Mouse (Mus musculus): Measurements from ENCODE around the gene Slitrk5. TPM values are rescaled to one million over a fixed set of nuclear protein-coding genes. Genes with fewer than 3 reads are reported as not detected.
A peak's percentile ranks its signal among the peaks of the same experiment; 100 is the strongest.

Gene Slitrk5
- polyA plus RNA-seq (2015; fragmentation: Nextera tagmentation; extraction: Ambion mirVana): 0.06 and 0.08 TPM in 2 replicates

DNA sequence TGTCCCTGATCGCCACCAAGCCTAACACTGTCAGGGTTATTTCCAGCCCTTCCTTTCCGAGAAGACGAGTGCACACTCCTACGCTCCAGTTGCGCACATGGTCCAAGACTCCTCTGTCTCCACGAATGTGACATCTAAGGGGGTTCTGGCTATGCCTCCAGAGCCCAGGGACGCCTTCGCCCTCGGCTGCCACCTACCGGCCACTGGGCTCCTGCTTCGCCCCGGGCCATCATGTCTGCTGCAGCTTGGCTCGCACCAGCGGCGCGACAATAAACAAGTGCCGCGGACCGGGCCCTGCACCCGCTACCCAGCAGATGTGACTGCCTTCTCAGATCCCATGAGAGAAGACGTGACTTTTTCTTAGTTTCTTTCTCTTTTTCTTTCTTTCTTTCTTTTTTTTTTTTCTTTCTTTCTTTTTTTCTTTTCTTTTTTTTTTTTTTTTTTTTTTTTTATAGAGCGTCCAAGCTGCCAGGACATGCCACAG, at the start of gene Slitrk5:
TSS of gene Slitrk5 (plus strand) at position 434 of the 484 bp plus-strand sequence.
- H3K9me3 ChIP-seq (replicated peaks; ENCODE audit: low read length): no peaks in the 10 kb centered on the region
- 0 out of 2 replicates have a peak within 1 kb of the TSS, but pooled peaks have one; percentile 35 for H3K9ac ChIP-seq (ENCODE audit: low read depth, low read length)
- ATAC-seq (replicated peaks; ENCODE audit: low FRiP score, low read depth) (peak; percentile 70), DNase-seq (ENCODE audit: low spot score) (peak; percentile 88)
- H3K27ac ChIP-seq: no peak within 1 kb of the TSS
- peak; percentile 84 for TF ChIP-seq CTCF (IDR thresholded peaks at IDR 0.05; ENCODE audit: low read depth)
- H3K4me1 ChIP-seq (replicated peaks; ENCODE audit: insufficient read depth, low read length): no peaks in the 10 kb centered on the region; the same call in 1 of the 2 replicates
- peak within 1 kb of the TSS; percentile 99 for H3K4me2 ChIP-seq (ENCODE audit: low read length)
- peaks cover 22% of the 10 kb centered on the region; the same call in 1 of the 2 replicates for H3K27me3 ChIP-seq (ENCODE audit: insufficient read depth, low read length)
- 1% methylated on average over 22 of the region's 22 CpGs for WGBS
- no peaks in the 10 kb centered on the region for H3K36me3 ChIP-seq (ENCODE audit: insufficient read depth, low read length)
- H3K4me3 ChIP-seq (replicated peaks; ENCODE audit: low read depth, low read length): peak within 1 kb of the TSS; percentile 52

DNA sequence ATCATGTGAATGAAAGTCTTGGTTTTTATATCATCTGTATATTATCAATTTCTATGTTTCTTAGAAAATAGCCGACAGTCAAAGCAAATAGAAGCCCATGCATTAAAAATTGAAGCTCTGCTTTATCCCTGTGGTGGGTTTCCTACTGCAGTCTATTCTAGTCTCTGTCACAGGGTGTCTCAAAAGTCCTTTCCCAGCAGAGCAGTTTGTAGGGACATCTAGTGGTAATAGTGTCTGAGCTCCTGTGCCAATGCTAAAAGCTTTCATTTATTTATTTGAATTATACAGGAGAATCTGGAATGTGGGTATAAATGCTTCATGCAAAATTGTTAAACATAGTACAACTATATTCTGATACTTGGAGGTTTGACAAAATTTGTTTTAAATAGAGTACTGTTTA, 2.0 kb upstream of the Slitrk5 start:
- 0 out of 2 replicates have a peak, but pooled peaks cover 16% of the 10 kb centered on the region for H3K27me3 ChIP-seq (ENCODE audit: insufficient read depth, low read length)
- no peak overlapping the region for H3K27ac ChIP-seq
- no peaks in the 10 kb centered on the region for H3K36me3 ChIP-seq (ENCODE audit: insufficient read depth, low read length)
- no peak overlapping the region for H3K4me3 ChIP-seq (replicated peaks; ENCODE audit: low read depth, low read length)
- H3K9ac ChIP-seq (ENCODE audit: low read depth, low read length): no peak overlapping the region
- H3K4me2 ChIP-seq (ENCODE audit: low read length): no peak overlapping the region
- peak; percentile 46 for DNase-seq (ENCODE audit: low spot score)
- peak; percentile 46; the same call in 1 of the 2 replicates for TF ChIP-seq CTCF (IDR thresholded peaks at IDR 0.05; ENCODE audit: low read depth)
- no peaks in the 10 kb centered on the region; the same call in 1 of the 2 replicates for H3K4me1 ChIP-seq (replicated peaks; ENCODE audit: insufficient read depth, low read length)
- no peak for ATAC-seq (replicated peaks; ENCODE audit: low FRiP score, low read depth)
- no peaks in the 10 kb centered on the region for H3K9me3 ChIP-seq (replicated peaks; ENCODE audit: low read length)
- WGBS: 67% methylated on average over 1 of the region's 1 CpGs

DNA sequence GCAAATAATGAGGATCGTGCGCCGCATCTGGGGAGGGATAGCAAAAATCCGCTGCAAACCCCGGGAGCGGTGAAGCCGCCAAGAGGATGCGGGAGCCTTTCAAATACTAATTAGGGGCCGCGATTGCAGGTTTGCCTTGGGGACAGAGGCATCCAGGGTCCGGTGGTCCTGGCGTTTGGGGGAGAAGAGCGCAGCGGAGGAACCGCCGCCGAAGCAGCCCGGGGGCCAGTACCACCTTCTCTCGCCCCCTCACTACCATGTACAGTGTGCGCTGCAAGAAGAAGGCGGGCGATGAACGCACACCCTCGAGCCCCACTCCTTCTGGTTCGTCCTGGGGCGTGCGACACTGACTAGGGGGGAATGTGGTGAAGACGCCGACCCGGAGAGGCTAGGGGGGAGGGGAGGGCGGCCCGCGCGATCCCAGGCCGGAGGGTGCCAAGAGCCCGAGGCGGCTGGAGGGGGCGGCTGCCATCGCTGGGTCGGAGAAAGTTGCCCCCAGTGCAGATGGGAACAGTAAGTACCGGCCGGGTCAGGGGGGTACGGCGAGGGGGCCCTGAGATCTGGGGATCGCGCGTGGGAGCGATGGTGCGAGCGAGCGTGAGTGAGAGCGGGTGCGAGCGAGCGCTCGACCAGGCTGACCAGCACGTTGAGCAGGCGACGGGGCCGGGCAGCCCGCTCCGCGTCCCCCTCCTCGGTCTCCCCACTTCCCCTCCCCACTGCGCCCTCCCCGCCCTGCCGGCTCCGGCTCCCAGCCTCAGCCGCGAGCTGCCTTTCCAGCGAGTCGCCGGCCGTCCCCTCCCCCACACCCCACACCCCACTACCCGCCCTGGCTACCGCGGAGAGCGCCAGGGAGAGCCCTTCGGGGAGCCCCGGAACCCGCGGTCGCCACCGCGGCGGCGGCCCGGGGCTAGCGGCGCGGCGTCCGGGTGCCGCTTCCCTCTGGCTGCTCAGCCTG, 591 bp downstream of the Slitrk5 start:
- TF ChIP-seq CTCF (IDR thresholded peaks at IDR 0.05; ENCODE audit: low read depth): no peak
- H3K27me3 ChIP-seq (ENCODE audit: insufficient read depth, low read length): peaks cover 29% of the 10 kb centered on the region
- H3K4me1 ChIP-seq (replicated peaks; ENCODE audit: insufficient read depth, low read length): no peaks in the 10 kb centered on the region; the same call in 1 of the 2 replicates

DNA sequence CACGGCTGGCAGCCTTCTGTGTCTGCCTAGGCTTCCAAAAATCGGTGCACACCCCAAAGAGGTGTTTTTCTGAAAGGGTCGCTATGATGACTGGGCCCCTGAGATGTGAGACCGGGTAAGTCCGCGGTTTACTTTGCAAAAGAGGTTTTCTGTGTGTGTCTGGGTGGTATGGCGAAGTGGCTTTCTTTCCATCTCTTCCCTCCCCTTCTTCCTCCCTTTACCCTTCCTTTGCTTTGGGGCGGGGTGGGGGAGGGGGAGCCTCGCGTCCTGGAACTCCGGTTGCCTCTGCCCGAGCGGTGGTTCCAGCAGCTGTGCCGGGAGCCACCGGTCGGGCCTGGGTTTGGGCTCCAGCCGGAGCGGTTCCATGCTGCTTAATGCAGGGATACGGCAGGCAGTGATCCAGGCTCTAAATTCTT, 1.3 kb downstream of the Slitrk5 start:
- H3K36me3 ChIP-seq (ENCODE audit: insufficient read depth, low read length): no peaks in the 10 kb centered on the region
- H3K4me3 ChIP-seq (replicated peaks; ENCODE audit: low read depth, low read length): peak overlapping the region; percentile 52
- peaks cover 35% of the 10 kb centered on the region for H3K27me3 ChIP-seq (ENCODE audit: insufficient read depth, low read length)
- 0 out of 2 replicates have a peak overlapping the region, but pooled peaks have one; percentile 35 for H3K9ac ChIP-seq (ENCODE audit: low read depth, low read length)
- ATAC-seq (replicated peaks; ENCODE audit: low FRiP score, low read depth): peak; percentile 8; the same call in 1 of the 2 replicates
- 0% methylated on average over 19 of the region's 19 CpGs for WGBS
- TF ChIP-seq CTCF (IDR thresholded peaks at IDR 0.05; ENCODE audit: low read depth): no peak
- H3K4me2 ChIP-seq (ENCODE audit: low read length): peak overlapping the region; percentile 99
- no peaks in the 10 kb centered on the region for H3K9me3 ChIP-seq (replicated peaks; ENCODE audit: low read length)
- peak; percentile 10 for DNase-seq (ENCODE audit: low spot score)
- H3K4me1 ChIP-seq (replicated peaks; ENCODE audit: insufficient read depth, low read length): peaks cover 4% of the 10 kb centered on the region; the same call in 1 of the 2 replicates
- no peak overlapping the region for H3K27ac ChIP-seq

More for the DNA sequence above, 591 bp downstream of the Slitrk5 start:
- under 1% methylated on average over 64 of the region's 94 CpGs for WGBS
- peak overlapping the region; percentile 99 for H3K4me2 ChIP-seq (ENCODE audit: low read length)
- H3K36me3 ChIP-seq (ENCODE audit: insufficient read depth, low read length): no peaks in the 10 kb centered on the region
- no peaks in the 10 kb centered on the region for H3K9me3 ChIP-seq (replicated peaks; ENCODE audit: low read length)
- 0 out of 2 replicates have a peak overlapping the region, but pooled peaks have one; percentile 35 for H3K9ac ChIP-seq (ENCODE audit: low read depth, low read length)
- peak; percentile 15 for DNase-seq (ENCODE audit: low spot score)
- H3K4me3 ChIP-seq (replicated peaks; ENCODE audit: low read depth, low read length): peak overlapping the region; percentile 52
- peak; percentile 60 for ATAC-seq (replicated peaks; ENCODE audit: low FRiP score, low read depth)
- no peak overlapping the region for H3K27ac ChIP-seq

DNA sequence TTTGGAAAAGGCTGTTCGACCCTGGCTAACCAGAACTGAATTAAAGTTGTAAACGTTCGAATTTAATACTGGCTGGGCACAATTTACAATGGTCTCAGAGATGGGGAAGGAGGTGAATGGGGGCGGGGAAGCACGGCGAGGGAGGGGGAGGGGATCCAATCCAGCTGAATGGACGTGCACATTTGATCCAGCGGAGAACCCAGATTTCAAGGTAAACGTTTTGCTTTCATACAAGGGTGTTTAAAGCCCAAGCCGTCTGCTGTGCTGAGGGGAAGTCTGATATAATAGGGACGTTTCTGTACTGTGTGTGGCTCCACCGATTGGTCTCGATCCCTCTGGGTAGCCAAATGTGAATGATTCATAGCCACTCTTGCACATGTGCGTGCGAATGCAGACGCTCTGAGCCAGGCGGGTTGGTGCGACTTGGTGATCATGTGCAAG, 2.0 kb downstream of the Slitrk5 start:
- Histone ChIP-seq H3K27ac (no peak overlapping the region), H3K9ac (ENCODE audit: low read depth, low read length) (no peak overlapping the region), H3K9me3 (replicated peaks; ENCODE audit: low read length) (no peaks in the 10 kb centered on the region), H3K4me1 (replicated peaks; ENCODE audit: insufficient read depth, low read length) (peaks cover 7% of the 10 kb centered on the region; the same call in 1 of the 2 replicates), H3K4me2 (ENCODE audit: low read length) (peak overlapping the region; percentile 99), H3K27me3 (ENCODE audit: insufficient read depth, low read length) (peaks cover 37% of the 10 kb centered on the region), H3K4me3 (replicated peaks; ENCODE audit: low read depth, low read length) (peak overlapping the region; percentile 52), H3K36me3 (ENCODE audit: insufficient read depth, low read length) (no peaks in the 10 kb centered on the region)
- ATAC-seq (replicated peaks; ENCODE audit: low FRiP score, low read depth): no peak
- TF ChIP-seq CTCF (IDR thresholded peaks at IDR 0.05; ENCODE audit: low read depth): no peak
- no peak for DNase-seq (ENCODE audit: low spot score)
- 0% methylated on average over 18 of the region's 18 CpGs for WGBS
